ENCODE assay signal across 8 mouse cellular contexts in genomic region chr17:43534362-43535222, GRCm38 (mm10). TPM values are rescaled to one million over a fixed set of nuclear protein-coding genes. Genes with fewer than 3 reads are reported as not detected.
DNase-seq lines count a peak whose midpoint lies in the region; ATAC-seq lines count a peak whose summit lies in the region.

No protein-coding gene starts in this region.

- no peaks in the 10 kb centered on the region for H3K9me3 ChIP-seq in intestine, embryonic 15.5 days
- H3K9me3 ChIP-seq in limb, embryonic 13.5 days, result no peaks in the 10 kb centered on the region
- 0 out of 2 replicates have a peak, but pooled peaks cover 4% of the 10 kb centered on the region for H3K9me3 ChIP-seq in midbrain, embryonic 13.5 days
- H3K9me3 ChIP-seq in stomach, embryonic 14.5 days (ENCODE audit: control insufficient read depth, low read depth, low read length), result no peaks in the 10 kb centered on the region

- no peaks in the 10 kb centered on the region for H3K36me3 ChIP-seq in intestine, embryonic 15.5 days
- no peaks in the 10 kb centered on the region for H3K36me3 ChIP-seq in limb, embryonic 13.5 days
- H3K36me3 ChIP-seq in midbrain, embryonic 13.5 days, result no peaks in the 10 kb centered on the region
- H3K36me3 ChIP-seq in stomach, embryonic 14.5 days (ENCODE audit: control insufficient read depth, insufficient read depth, low read length), result no peaks in the 10 kb centered on the region

- WGBS in intestine, embryonic 15.5 days, result 23% methylated on average over 23 of the region's 23 CpGs
- 17% methylated on average over 23 of the region's 23 CpGs for WGBS in limb, embryonic 13.5 days
- WGBS in midbrain, embryonic 13.5 days, result 6% methylated on average over 23 of the region's 23 CpGs
- 17% methylated on average over 23 of the region's 23 CpGs for WGBS in stomach, embryonic 14.5 days

- H3K4me1 ChIP-seq in intestine, embryonic 15.5 days (replicated peaks), result peaks cover 5% of the 10 kb centered on the region; the same call in 1 of the 2 replicates
- peaks cover 9% of the 10 kb centered on the region; the same call in 1 of the 2 replicates for H3K4me1 ChIP-seq in limb, embryonic 13.5 days
- peaks cover 10% of the 10 kb centered on the region for H3K4me1 ChIP-seq in midbrain, embryonic 13.5 days (replicated peaks)
- no peaks in the 10 kb centered on the region; the same call in 1 of the 2 replicates for H3K4me1 ChIP-seq in stomach, embryonic 14.5 days (ENCODE audit: control insufficient read depth, insufficient read depth, low read length)

- no peaks in the 10 kb centered on the region for H3K27me3 ChIP-seq in intestine, embryonic 15.5 days (replicated peaks)
- no peaks in the 10 kb centered on the region for H3K27me3 ChIP-seq in limb, embryonic 13.5 days
- H3K27me3 ChIP-seq in midbrain, embryonic 13.5 days, result no peaks in the 10 kb centered on the region
- H3K27me3 ChIP-seq in stomach, embryonic 14.5 days (ENCODE audit: control insufficient read depth, insufficient read depth, low read length), result no peaks in the 10 kb centered on the region

- peak overlapping the region; percentile 60 for H3K4me2 ChIP-seq in intestine, embryonic 15.5 days (replicated peaks)
- peak overlapping the region; percentile 62 for H3K4me2 ChIP-seq in limb, embryonic 13.5 days (replicated peaks)
- H3K4me2 ChIP-seq in midbrain, embryonic 13.5 days (replicated peaks), result peak overlapping the region; percentile 41
- H3K4me2 ChIP-seq in stomach, embryonic 14.5 days (replicated peaks; ENCODE audit: low read depth, low read length), result peak overlapping the region; percentile 43

- ATAC-seq in granulocyte monocyte progenitor cell, adult 5-6 weeks (replicated peaks; ENCODE audit: poor library complexity, severe bottlenecking), result peak; percentile 70
- peak; percentile 94 for ATAC-seq in intestine, embryonic 15.5 days
- ATAC-seq in limb, embryonic 13.5 days (ENCODE audit: low FRiP score, low read depth), result peak; percentile 89
- ATAC-seq in midbrain, embryonic 13.5 days, result peak; percentile 89
- ATAC-seq in stomach, embryonic 14.5 days (ENCODE audit: insufficient number of reproducible peaks, insufficient read depth, low FRiP score, low read depth), result peak; percentile 87

- peak overlapping the region; percentile 27 for H3K4me3 ChIP-seq in intestine, embryonic 15.5 days (replicated peaks)
- H3K4me3 ChIP-seq in limb, embryonic 13.5 days, result peak overlapping the region; percentile 35
- H3K4me3 ChIP-seq in midbrain, embryonic 13.5 days (replicated peaks), result peak overlapping the region; percentile 16; the same call in 1 of the 2 replicates
- H3K4me3 ChIP-seq in stomach, embryonic 14.5 days (ENCODE audit: low read depth, low read length), result peak overlapping the region; percentile 18; the same call in 1 of the 2 replicates

- peak overlapping the region; percentile 36; the same call in 1 of the 2 replicates for H3K9ac ChIP-seq in intestine, embryonic 15.5 days
- H3K9ac ChIP-seq in limb, embryonic 13.5 days, result peak overlapping the region; percentile 50
- H3K9ac ChIP-seq in midbrain, embryonic 13.5 days (replicated peaks), result no peak overlapping the region
- no peak overlapping the region for H3K9ac ChIP-seq in stomach, embryonic 14.5 days (replicated peaks; ENCODE audit: low read depth, low read length)

- H3K27ac ChIP-seq in intestine, embryonic 15.5 days, result peak overlapping the region; percentile 55
- H3K27ac ChIP-seq in limb, embryonic 13.5 days, result peak overlapping the region; percentile 22; the same call in 1 of the 2 replicates
- H3K27ac ChIP-seq in midbrain, embryonic 13.5 days, result no peak overlapping the region
- peak overlapping the region; percentile 49; the same call in 1 of the 2 replicates for H3K27ac ChIP-seq in stomach, embryonic 14.5 days (ENCODE audit: low read length)

- DNase-seq in adrenal gland, postnatal 25 days, result peak; percentile 16
- peak; percentile 85 for DNase-seq in embryo, embryonic 10.5 days (ENCODE audit: low spot score)
- no peak for DNase-seq in B cell, adult 2 months

RNA-seq across cellular contexts. Expression of gene Ankrd66, which starts 8.8 kb away (rescaled TPM):
- not detected in 2 replicates for total RNA-seq in adrenal gland, postnatal 25 days (2021)
- not detected in 2 replicates for total RNA-seq in granulocyte monocyte progenitor cell, adult 5-6 weeks (2014; fragmentation: Nextera tagmentation)
- not detected in 2 replicates for total RNA-seq in granulocyte monocyte progenitor cell, adult 5-6 weeks (2017)
- 0.18 TPM in 1 of 2 replicates, not detected in the other for polyA plus RNA-seq in intestine, embryonic 15.5 days (2015; fragmentation: Nextera tagmentation; extraction: Ambion mirVana)
- 0.19 and 0.22 TPM in 2 replicates for polyA plus RNA-seq in limb, embryonic 13.5 days (2015; fragmentation: Nextera tagmentation; extraction: Ambion mirVana)
- polyA plus RNA-seq in midbrain, embryonic 13.5 days (2015; fragmentation: Nextera tagmentation; extraction: Ambion mirVana), result 0.20 TPM in 1 of 2 replicates, not detected in the other
- polyA plus RNA-seq in stomach, embryonic 14.5 days (2014; fragmentation: Nextera tagmentation; extraction: Ambion mirVana), result 0.19 TPM in 1 of 2 replicates, not detected in the other

RNA-seq across cellular contexts. Expression of gene Mep1a, which starts 32.0 kb away (rescaled TPM):
- not detected in 2 replicates for total RNA-seq in adrenal gland, postnatal 25 days (2021)
- total RNA-seq in granulocyte monocyte progenitor cell, adult 5-6 weeks (2014; fragmentation: Nextera tagmentation), result not detected in 2 replicates
- not detected in 2 replicates for total RNA-seq in granulocyte monocyte progenitor cell, adult 5-6 weeks (2017)
- 33.1 and 34.9 TPM in 2 replicates for polyA plus RNA-seq in intestine, embryonic 15.5 days (2015; fragmentation: Nextera tagmentation; extraction: Ambion mirVana)
- not detected in 2 replicates for polyA plus RNA-seq in limb, embryonic 13.5 days (2015; fragmentation: Nextera tagmentation; extraction: Ambion mirVana)
- 0.07 TPM in 1 of 2 replicates, not detected in the other for polyA plus RNA-seq in midbrain, embryonic 13.5 days (2015; fragmentation: Nextera tagmentation; extraction: Ambion mirVana)
- polyA plus RNA-seq in stomach, embryonic 14.5 days (2014; fragmentation: Nextera tagmentation; extraction: Ambion mirVana), result 0.20 TPM in 1 of 2 replicates, not detected in the other

RNA-seq across cellular contexts. Expression of gene Pla2g7, which starts 33.3 kb away (rescaled TPM):
- total RNA-seq in adrenal gland, postnatal 25 days (2021), result 8.3 and 9.9 TPM in 2 replicates
- 1.3 TPM in 1 of 2 replicates, not detected in the other for total RNA-seq in granulocyte monocyte progenitor cell, adult 5-6 weeks (2014; fragmentation: Nextera tagmentation)
- 0.13 and 2.4 TPM in 2 replicates for total RNA-seq in granulocyte monocyte progenitor cell, adult 5-6 weeks (2017)
- 12.0 and 12.7 TPM in 2 replicates for polyA plus RNA-seq in intestine, embryonic 15.5 days (2015; fragmentation: Nextera tagmentation; extraction: Ambion mirVana)
- polyA plus RNA-seq in limb, embryonic 13.5 days (2015; fragmentation: Nextera tagmentation; extraction: Ambion mirVana), result 8.2 and 9.0 TPM in 2 replicates
- polyA plus RNA-seq in midbrain, embryonic 13.5 days (2015; fragmentation: Nextera tagmentation; extraction: Ambion mirVana), result 7.3 and 8.2 TPM in 2 replicates
- polyA plus RNA-seq in stomach, embryonic 14.5 days (2014; fragmentation: Nextera tagmentation; extraction: Ambion mirVana), result 8.4 and 10.9 TPM in 2 replicates

Comparison
In these comparisons a context has a peak if more than half of its experiments do, and no peak if none do; other contexts are left out.
1. DNase-seq: peak in adrenal gland, postnatal 25 days (single experiment) and embryo, embryonic 10.5 days (single experiment); none in B cell, adult 2 months (0 of 2).
2. H3K9ac ChIP-seq: peak in intestine, embryonic 15.5 days (single experiment) and limb, embryonic 13.5 days (single experiment); none in midbrain, embryonic 13.5 days (single experiment) and stomach, embryonic 14.5 days (single experiment).
3. RNA of gene Mep1a, which starts 32.0 kb away (polyA plus RNA-seq): 33.1 to 34.9 TPM in intestine, embryonic 15.5 days; 0.07 TPM in midbrain, embryonic 13.5 days, not detected in limb, embryonic 13.5 days and 0.20 TPM in stomach, embryonic 14.5 days; every median in the first group is over 10 times any median in the second.
4. Peak in every context shown above with its lines, with median percentiles within 50 percentile points of each other: ATAC-seq, H3K4me2 ChIP-seq and H3K4me3 ChIP-seq.